Mouse (Mus musculus): ENCODE measurements around the gene Bcas1.

The Bcas1 gene

GRCm38 (mm10) chr2:170345410-170345793 lies 82.2 kb downstream of the Bcas1 start:
- DNase-seq: no peak

GRCm38 (mm10) chr2:170344502-170345409 lies 82.9 kb downstream of the Bcas1 start:
- no peak for DNase-seq

GRCm38 (mm10) chr2:170343819-170344317 lies 83.8 kb downstream of the Bcas1 start:
- DNase-seq: no peak

- no peak for DNase-seq
Observed at GRCm38 (mm10) chr2:170343133-170343818, 84.4 kb downstream of the Bcas1 start.

GRCm38 (mm10) chr2:170342312-170342830 lies 85.3 kb downstream of the Bcas1 start:
- no peak for DNase-seq

- DNase-seq: no peak
Observed at GRCm38 (mm10) chr2:170341179-170341578, 86.5 kb downstream of the Bcas1 start.

- no peak for DNase-seq
Observed at GRCm38 (mm10) chr2:170336266-170336760, 91.3 kb downstream of the Bcas1 start.

GRCm38 (mm10) chr2:170335168-170335567 lies 92.5 kb downstream of the Bcas1 start:
- DNase-seq: no peak

- DNase-seq: no peak
Observed at GRCm38 (mm10) chr2:170331870-170332269, 95.8 kb downstream of the Bcas1 start.

- no peak for DNase-seq
Observed at GRCm38 (mm10) chr2:170330466-170330865, 97.2 kb downstream of the Bcas1 start.

GRCm38 (mm10) chr2:170329921-170330320 lies 97.7 kb downstream of the Bcas1 start:
- no peak for DNase-seq

GRCm38 (mm10) chr2:170323925-170324347 lies 103.7 kb downstream of the Bcas1 start:
- DNase-seq: no peak

GRCm38 (mm10) chr2:170322013-170322414 lies 105.6 kb downstream of the Bcas1 start:
- no peak for DNase-seq

GRCm38 (mm10) chr2:170321579-170321978 lies 106.1 kb downstream of the Bcas1 start:
- no peak for DNase-seq

GRCm38 (mm10) chr2:170319533-170320463 lies 107.8 kb downstream of the Bcas1 start:
- no peak for DNase-seq

GRCm38 (mm10) chr2:170318713-170319532 lies 108.7 kb downstream of the Bcas1 start:
- peak; percentile 14 for DNase-seq

GRCm38 (mm10) chr2:170316774-170317173 lies 110.9 kb downstream of the Bcas1 start:
- no peak for DNase-seq

- DNase-seq: no peak
Observed at GRCm38 (mm10) chr2:170316344-170316743, 111.3 kb downstream of the Bcas1 start.

GRCm38 (mm10) chr2:170310988-170311359 lies 116.7 kb downstream of the Bcas1 start:
- DNase-seq: no peak

- no peak for DNase-seq
Observed at GRCm38 (mm10) chr2:170310310-170310987, 117.2 kb downstream of the Bcas1 start.

- DNase-seq: no peak
Observed at GRCm38 (mm10) chr2:170308966-170309365, 118.7 kb downstream of the Bcas1 start.

Data from cerebellum, adult 9-10 months (tissue).